Mouse (Mus musculus): ENCODE measurements around the gene Kat2a. TPM values are rescaled to one million over a fixed set of nuclear protein-coding genes. Genes with fewer than 3 reads are reported as not detected.
A peak's percentile ranks its signal among the peaks of the same experiment; 100 is the strongest.

Gene Kat2a
- polyA plus RNA-seq, 1 experiment from 2014 or later = 57.2 TPM

DNA sequence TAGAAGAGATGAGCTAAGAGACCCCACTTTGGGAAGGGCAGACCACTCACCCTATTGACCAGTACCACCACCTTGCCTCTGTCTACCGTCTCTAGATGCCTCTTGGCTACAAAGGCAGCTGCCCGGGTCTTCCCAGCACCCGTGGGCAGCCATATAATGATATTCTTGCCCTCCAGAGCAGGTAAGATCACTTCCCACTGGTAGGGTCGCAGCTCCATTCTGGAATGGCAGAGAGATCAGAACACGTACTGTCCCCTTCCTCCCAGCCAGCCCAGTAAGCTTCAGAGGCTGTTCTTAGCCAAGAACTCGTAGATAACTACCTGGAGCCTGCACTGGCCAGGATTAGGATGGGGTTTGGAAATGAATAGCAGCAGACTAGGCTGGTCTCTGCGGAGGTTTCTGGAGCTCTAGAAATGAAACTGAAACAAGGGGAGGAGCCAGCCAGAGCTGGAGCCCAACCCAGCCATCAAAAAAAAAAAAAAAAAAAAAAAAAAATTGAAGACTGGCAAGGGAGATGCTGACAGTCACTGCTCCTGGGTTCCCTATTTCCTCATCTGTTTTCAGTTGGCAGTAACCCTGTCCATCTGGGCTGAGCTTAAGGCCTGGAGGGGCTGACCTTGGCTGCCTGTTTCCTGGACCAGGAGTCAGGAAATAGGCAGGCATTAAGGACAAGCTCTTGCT is 8.3 kb downstream of the Kat2a start, which contains the start of gene Dhx58:
Dhx58 (minus strand) TSS at position 421 of the 681 bp plus-strand sequence.
- Histone ChIP-seq H3K27ac (ENCODE audit: low read depth, low read length) (no peak within 1 kb of the TSS), H3K9me3 (ENCODE audit: control insufficient read depth, low read length) (no peaks in the 10 kb centered on the region), H3K9ac (ENCODE audit: low read length) (no peak within 1 kb of the TSS; the same call in 1 of the 2 replicates), H3K4me1 (ENCODE audit: control insufficient read depth, insufficient read depth, low read length) (no peaks in the 10 kb centered on the region), H3K36me3 (ENCODE audit: control insufficient read depth, insufficient read depth, low read length) (peaks cover 11% of the 10 kb centered on the region; the same call in 1 of the 2 replicates), H3K4me3 (ENCODE audit: low read depth, low read length) (no peak within 1 kb of the TSS), H3K27me3 (ENCODE audit: control insufficient read depth, insufficient read depth, low read length) (no peaks in the 10 kb centered on the region), H3K4me2 (no peak within 1 kb of the TSS)
- ATAC-seq (ENCODE audit: low FRiP score) (no peak), DNase-seq (ENCODE audit: low spot score, missing footprints) (no peak)
- 76% methylated on average over 7 of the region's 7 CpGs for WGBS

DNA sequence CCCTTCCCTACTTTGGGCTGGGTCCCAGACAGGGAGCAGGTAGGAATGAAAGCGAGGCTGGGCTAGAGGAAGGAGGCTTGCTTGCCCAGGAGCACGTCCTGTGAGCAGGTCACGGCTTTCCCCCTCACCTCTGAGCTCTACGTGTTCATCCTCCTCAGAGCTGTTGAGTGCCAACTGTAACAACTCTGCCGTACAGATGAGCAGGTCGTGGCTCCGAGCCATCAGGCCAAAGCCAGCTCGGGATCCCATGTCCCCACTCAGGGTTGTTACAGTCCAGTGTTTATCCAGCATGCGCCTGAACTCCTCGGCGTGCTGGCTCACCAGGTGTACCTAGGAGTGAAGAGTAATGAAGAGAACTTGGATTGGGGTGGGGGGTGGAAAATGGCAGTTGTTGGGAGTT is 8.9 kb downstream of the Kat2a start:
- H3K4me2 ChIP-seq = no peak overlapping the region
- H3K27me3 ChIP-seq (ENCODE audit: control insufficient read depth, insufficient read depth, low read length) = no peaks in the 10 kb centered on the region
- 70% methylated on average over 11 of the region's 11 CpGs for WGBS
- DNase-seq (ENCODE audit: low spot score, missing footprints) = no peak
- no peaks in the 10 kb centered on the region for H3K9me3 ChIP-seq (ENCODE audit: control insufficient read depth, low read length)
- no peak overlapping the region for H3K9ac ChIP-seq (ENCODE audit: low read length)
- no peak overlapping the region for H3K27ac ChIP-seq (ENCODE audit: low read depth, low read length)
- no peak overlapping the region for H3K4me3 ChIP-seq (ENCODE audit: low read depth, low read length)
- H3K36me3 ChIP-seq (ENCODE audit: control insufficient read depth, insufficient read depth, low read length) = peaks cover 6% of the 10 kb centered on the region; the same call in 1 of the 2 replicates
- no peaks in the 10 kb centered on the region for H3K4me1 ChIP-seq (ENCODE audit: control insufficient read depth, insufficient read depth, low read length)
- ATAC-seq (ENCODE audit: low FRiP score) = no peak

DNA sequence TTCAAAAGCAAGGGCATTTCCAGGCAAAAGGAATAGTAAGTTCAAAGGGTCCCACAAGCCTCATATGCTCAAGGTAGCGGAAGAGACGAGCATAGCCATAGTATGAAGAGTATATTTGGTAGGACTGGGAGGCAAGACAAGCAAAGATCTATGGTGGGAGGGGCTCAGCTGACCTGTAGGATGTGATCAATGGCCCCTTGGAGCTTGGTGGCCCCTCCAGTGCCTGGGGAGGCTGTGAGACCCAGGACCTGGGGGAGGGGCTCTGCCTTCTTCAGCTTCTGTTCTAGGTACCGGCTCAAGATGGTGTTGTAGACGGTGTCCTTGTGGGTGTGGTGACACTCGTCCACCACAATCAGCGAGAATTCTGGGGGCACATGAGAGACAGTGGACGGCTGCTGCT is 9.4 kb downstream of the Kat2a start:
- Histone ChIP-seq H3K9ac (ENCODE audit: low read length) (no peak overlapping the region), H3K4me2 (no peak overlapping the region), H3K36me3 (ENCODE audit: control insufficient read depth, insufficient read depth, low read length) (peaks cover 6% of the 10 kb centered on the region; the same call in 1 of the 2 replicates), H3K27me3 (ENCODE audit: control insufficient read depth, insufficient read depth, low read length) (no peaks in the 10 kb centered on the region), H3K4me1 (ENCODE audit: control insufficient read depth, insufficient read depth, low read length) (no peaks in the 10 kb centered on the region), H3K4me3 (ENCODE audit: low read depth, low read length) (no peak overlapping the region), H3K27ac (ENCODE audit: low read depth, low read length) (no peak overlapping the region), H3K9me3 (ENCODE audit: control insufficient read depth, low read length) (no peaks in the 10 kb centered on the region)
- no peak for ATAC-seq (ENCODE audit: low FRiP score)
- no peak for DNase-seq (ENCODE audit: low spot score, missing footprints)
- WGBS = 43% methylated on average over 7 of the region's 7 CpGs

DNA sequence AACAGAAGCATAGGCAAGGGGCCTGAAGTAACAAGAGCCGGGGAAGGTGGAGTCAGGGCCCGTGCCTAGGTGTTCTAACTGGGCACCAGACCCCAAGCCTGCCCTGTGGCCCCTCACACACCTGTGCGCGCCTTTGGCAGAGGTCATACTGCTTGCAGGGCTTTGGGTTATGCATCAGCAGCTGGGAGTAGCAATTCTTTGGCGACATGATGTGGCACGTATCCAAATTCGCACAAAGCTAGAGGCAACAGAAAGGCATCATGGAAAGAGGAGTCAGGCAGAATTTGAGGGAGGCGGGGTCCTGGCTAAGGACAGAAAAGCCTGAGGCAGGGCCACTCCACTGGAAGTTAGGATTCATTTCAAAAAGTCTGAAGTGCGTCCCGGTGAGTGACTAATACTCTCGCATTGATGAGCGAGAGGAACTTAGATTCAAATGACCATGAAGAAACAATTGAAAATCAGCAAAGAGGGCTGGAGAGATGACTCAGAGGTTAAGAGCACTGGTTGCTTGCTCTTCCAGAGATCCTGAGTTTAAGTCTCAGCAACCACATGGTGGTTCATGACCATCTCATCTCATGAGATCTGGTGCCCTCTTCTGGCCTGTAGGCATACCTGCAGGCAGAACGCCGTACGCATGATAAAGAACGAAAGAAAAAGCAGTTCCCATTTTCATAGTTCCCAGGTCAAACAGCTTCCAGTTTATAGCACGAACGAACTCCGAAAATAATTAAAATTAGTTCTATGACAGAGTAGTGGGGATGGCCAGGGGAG is 10.0 kb downstream of the Kat2a start:
- H3K27me3 ChIP-seq (ENCODE audit: control insufficient read depth, insufficient read depth, low read length) = no peaks in the 10 kb centered on the region
- H3K9me3 ChIP-seq (ENCODE audit: control insufficient read depth, low read length) = no peaks in the 10 kb centered on the region
- no peaks in the 10 kb centered on the region for H3K4me1 ChIP-seq (ENCODE audit: control insufficient read depth, insufficient read depth, low read length)
- no peak overlapping the region for H3K27ac ChIP-seq (ENCODE audit: low read depth, low read length)
- ATAC-seq (ENCODE audit: low FRiP score) = no peak
- H3K4me2 ChIP-seq = no peak overlapping the region
- peak; percentile 91 for DNase-seq (ENCODE audit: low spot score, missing footprints)
- peaks cover 6% of the 10 kb centered on the region; the same call in 1 of the 2 replicates for H3K36me3 ChIP-seq (ENCODE audit: control insufficient read depth, insufficient read depth, low read length)
- 38% methylated on average over 19 of the region's 19 CpGs for WGBS
- no peak overlapping the region for H3K9ac ChIP-seq (ENCODE audit: low read length)
- H3K4me3 ChIP-seq (ENCODE audit: low read depth, low read length) = no peak overlapping the region

DNA sequence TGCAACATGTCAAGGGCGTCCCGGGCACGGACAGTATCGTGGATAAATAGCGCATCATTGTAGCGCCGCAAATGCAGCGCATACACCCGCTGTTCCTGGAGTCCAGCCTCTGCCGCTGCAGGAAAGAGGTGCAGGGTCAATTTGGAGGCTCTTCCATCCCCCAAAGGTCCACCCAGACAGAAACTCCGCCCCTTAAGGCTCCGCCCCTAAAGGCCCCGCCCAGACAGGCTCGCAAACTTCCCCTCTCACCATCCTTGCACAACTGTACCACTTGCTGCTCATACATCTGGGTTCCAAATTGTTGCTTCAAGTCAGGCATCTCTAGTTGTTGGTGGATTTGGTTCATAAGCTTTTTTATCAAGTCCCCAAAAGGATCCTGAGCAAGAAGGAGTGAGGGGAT is 11.0 kb downstream of the Kat2a start:
- no peak overlapping the region for H3K4me3 ChIP-seq (ENCODE audit: low read depth, low read length)
- WGBS = 4% methylated on average over 14 of the region's 14 CpGs
- H3K27ac ChIP-seq (ENCODE audit: low read depth, low read length) = no peak overlapping the region
- peak; percentile 85 for DNase-seq (ENCODE audit: low spot score, missing footprints)
- no peaks in the 10 kb centered on the region for H3K4me1 ChIP-seq (ENCODE audit: control insufficient read depth, insufficient read depth, low read length)
- no peaks in the 10 kb centered on the region for H3K9me3 ChIP-seq (ENCODE audit: control insufficient read depth, low read length)
- peak overlapping the region; percentile 11 for H3K4me2 ChIP-seq
- H3K9ac ChIP-seq (ENCODE audit: low read length) = no peak overlapping the region
- H3K27me3 ChIP-seq (ENCODE audit: control insufficient read depth, insufficient read depth, low read length) = no peaks in the 10 kb centered on the region
- H3K36me3 ChIP-seq (ENCODE audit: control insufficient read depth, insufficient read depth, low read length) = peaks cover 6% of the 10 kb centered on the region; the same call in 1 of the 2 replicates
- no peak for ATAC-seq (ENCODE audit: low FRiP score)

DNA sequence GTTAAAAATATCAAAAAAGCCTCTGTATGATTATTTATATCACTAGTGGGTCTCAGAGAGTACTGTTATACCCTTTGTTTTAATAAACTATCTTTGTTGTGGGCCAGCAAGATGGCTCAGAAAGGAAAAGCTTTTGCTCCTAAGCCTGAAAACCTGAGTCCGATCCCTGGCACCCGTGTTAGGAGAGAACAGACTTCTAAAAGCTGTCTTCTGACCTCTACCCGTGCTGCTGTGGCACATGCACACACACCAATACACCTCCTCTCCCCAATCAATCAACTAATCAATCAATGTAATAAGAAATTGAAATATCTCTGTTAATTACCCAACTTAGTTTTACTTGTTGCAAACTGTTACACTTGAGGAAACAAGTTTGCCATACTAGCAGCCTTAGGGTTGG is 11.6 kb downstream of the Kat2a start:
- ATAC-seq (ENCODE audit: low FRiP score) (no peak), DNase-seq (ENCODE audit: low spot score, missing footprints) (peak; percentile 81)
- Histone ChIP-seq H3K36me3 (ENCODE audit: control insufficient read depth, insufficient read depth, low read length) (peaks cover 6% of the 10 kb centered on the region; the same call in 1 of the 2 replicates), H3K4me2 (no peak overlapping the region), H3K27me3 (ENCODE audit: control insufficient read depth, insufficient read depth, low read length) (no peaks in the 10 kb centered on the region), H3K27ac (ENCODE audit: low read depth, low read length) (no peak overlapping the region), H3K9ac (ENCODE audit: low read length) (no peak overlapping the region), H3K9me3 (ENCODE audit: control insufficient read depth, low read length) (no peaks in the 10 kb centered on the region), H3K4me3 (ENCODE audit: low read depth, low read length) (no peak overlapping the region), H3K4me1 (ENCODE audit: control insufficient read depth, insufficient read depth, low read length) (no peaks in the 10 kb centered on the region)
- WGBS = 73% methylated on average over 3 of the region's 3 CpGs

DNA sequence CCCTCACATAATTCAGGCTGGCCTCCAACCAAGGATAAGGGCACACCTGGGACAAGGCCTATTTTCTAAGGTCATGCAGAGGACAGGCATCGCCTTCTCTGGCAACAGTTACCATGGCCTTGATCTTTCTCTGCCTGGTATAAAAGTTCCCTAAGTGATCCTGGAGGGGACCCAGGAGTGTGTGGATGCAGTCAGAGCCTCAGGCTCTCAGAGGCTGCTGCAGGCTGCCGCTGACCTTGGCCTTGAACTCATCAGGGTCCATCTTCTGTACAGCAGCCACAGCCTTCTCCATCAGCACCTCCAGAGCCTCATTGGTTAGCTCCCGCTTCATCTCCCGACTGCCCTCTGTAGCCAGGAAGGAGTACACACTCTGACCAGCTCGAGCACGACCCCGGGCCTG is 14.3 kb downstream of the Kat2a start:
- Histone ChIP-seq H3K4me2 (no peak overlapping the region), H3K27ac (ENCODE audit: low read depth, low read length) (no peak overlapping the region), H3K27me3 (ENCODE audit: control insufficient read depth, insufficient read depth, low read length) (no peaks in the 10 kb centered on the region; the same call in 1 of the 2 replicates), H3K4me3 (ENCODE audit: low read depth, low read length) (no peak overlapping the region), H3K9me3 (ENCODE audit: control insufficient read depth, low read length) (no peaks in the 10 kb centered on the region), H3K9ac (ENCODE audit: low read length) (no peak overlapping the region), H3K4me1 (ENCODE audit: control insufficient read depth, insufficient read depth, low read length) (no peaks in the 10 kb centered on the region), H3K36me3 (ENCODE audit: control insufficient read depth, insufficient read depth, low read length) (no peaks in the 10 kb centered on the region)
- DNase-seq (ENCODE audit: low spot score, missing footprints) (no peak), ATAC-seq (ENCODE audit: low FRiP score) (no peak)
- 70% methylated on average over 7 of the region's 7 CpGs for WGBS

DNA sequence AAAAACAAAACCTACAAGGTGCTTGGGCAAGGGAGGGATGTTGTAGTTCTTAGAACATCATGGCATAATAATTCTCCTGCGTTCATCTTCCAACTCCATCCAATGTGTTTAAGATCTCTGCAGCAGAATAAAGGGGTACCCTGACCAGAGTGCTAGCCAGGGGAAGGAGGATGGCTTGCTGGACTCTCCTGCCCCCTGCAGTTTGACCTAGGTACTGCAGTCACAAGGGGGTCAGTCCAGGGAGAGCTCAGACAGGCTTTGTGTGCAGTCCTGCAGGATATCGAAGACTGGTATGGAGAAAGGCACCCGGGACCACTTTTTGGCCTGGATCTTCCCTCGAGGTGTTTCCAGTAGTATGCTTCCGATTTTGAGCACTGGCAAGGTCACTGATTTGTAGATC is 17.3 kb downstream of the Kat2a start:
- no peak overlapping the region for H3K4me2 ChIP-seq
- H3K9ac ChIP-seq (ENCODE audit: low read length) = no peak overlapping the region
- H3K9me3 ChIP-seq (ENCODE audit: control insufficient read depth, low read length) = no peaks in the 10 kb centered on the region
- peak; percentile 97 for DNase-seq (ENCODE audit: low spot score, missing footprints)
- H3K4me1 ChIP-seq (ENCODE audit: control insufficient read depth, insufficient read depth, low read length) = peaks cover 7% of the 10 kb centered on the region; the same call in 1 of the 2 replicates
- no peak overlapping the region for H3K27ac ChIP-seq (ENCODE audit: low read depth, low read length)
- H3K36me3 ChIP-seq (ENCODE audit: control insufficient read depth, insufficient read depth, low read length) = no peaks in the 10 kb centered on the region
- H3K4me3 ChIP-seq (ENCODE audit: low read depth, low read length) = no peak overlapping the region
- no peak for ATAC-seq (ENCODE audit: low FRiP score)
- H3K27me3 ChIP-seq (ENCODE audit: control insufficient read depth, insufficient read depth, low read length) = peaks cover 14% of the 10 kb centered on the region
- WGBS = 38% methylated on average over 5 of the region's 5 CpGs

DNA sequence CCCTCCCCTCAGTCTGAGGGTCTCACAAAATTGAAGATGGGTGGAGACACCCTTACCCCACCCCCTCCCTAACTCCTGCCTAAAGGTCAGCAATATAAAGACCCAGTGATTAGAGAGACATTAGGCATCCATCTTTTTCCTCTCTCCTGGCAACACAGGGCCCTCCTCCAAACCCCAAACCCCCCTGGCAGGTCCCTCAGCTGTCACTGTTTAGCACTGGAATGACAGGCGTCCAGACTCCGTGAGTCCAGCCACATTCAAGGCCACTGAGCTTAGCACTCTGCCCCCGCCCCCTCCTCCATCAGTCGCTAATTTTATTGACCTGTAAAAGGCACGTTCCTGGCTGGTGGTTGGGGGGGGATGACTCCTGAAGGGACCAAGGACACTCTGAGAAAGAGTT is 19.1 kb downstream of the Kat2a start:
- H3K36me3 ChIP-seq (ENCODE audit: control insufficient read depth, insufficient read depth, low read length) = no peaks in the 10 kb centered on the region
- H3K9me3 ChIP-seq (ENCODE audit: control insufficient read depth, low read length) = no peaks in the 10 kb centered on the region
- peaks cover 14% of the 10 kb centered on the region for H3K27me3 ChIP-seq (ENCODE audit: control insufficient read depth, insufficient read depth, low read length)
- no peak overlapping the region for H3K27ac ChIP-seq (ENCODE audit: low read depth, low read length)
- H3K4me1 ChIP-seq (ENCODE audit: control insufficient read depth, insufficient read depth, low read length) = peaks cover 7% of the 10 kb centered on the region; the same call in 1 of the 2 replicates
- H3K4me3 ChIP-seq (ENCODE audit: low read depth, low read length) = no peak overlapping the region
- ATAC-seq (ENCODE audit: low FRiP score) (no peak), DNase-seq (ENCODE audit: low spot score, missing footprints) (peak; percentile 85)
- H3K9ac ChIP-seq (ENCODE audit: low read length) = no peak overlapping the region
- WGBS = 29% methylated on average over 5 of the region's 5 CpGs
- no peak overlapping the region for H3K4me2 ChIP-seq

Measured in midbrain, embryonic 11.5 days (tissue).